Mouse (Mus musculus): ENCODE results near the gene Tmem45b.

GRCm38 (mm10) chr9:31438834-31439233, 25.4 kb downstream of the Tmem45b start:
- no peak for TF ChIP-seq CTCF (conservative IDR thresholded peaks at IDR 0.05; ENCODE audit: insufficient read depth, insufficient read length, low read depth, low read length)
- no peak for TF ChIP-seq POLR2A (IDR thresholded peaks at IDR 0.05; ENCODE audit: low read depth, low read length)
